Mouse (Mus musculus): ENCODE measurements at regions not wholly inside any gene's neighbourhood (a gene's known extent, or its start where the extent isn't known, plus 50 kb on each side); places are given as distances from the start of the nearest gene placed in this dataset.

GRCm38 (mm10) chr19:56063099-56063498 is 223.8 kb upstream of the Habp2 start:
- H3K4me1 ChIP-seq (ENCODE audit: control insufficient read depth, insufficient read depth, insufficient read length) = no peaks in the 10 kb centered on the region
- no peak overlapping the region for H3K27ac ChIP-seq (ENCODE audit: insufficient read depth, low read length)
- no peaks in the 10 kb centered on the region for H3K27me3 ChIP-seq (ENCODE audit: control insufficient read depth, insufficient read depth, low read length)
- TF ChIP-seq POLR2A (IDR thresholded peaks at IDR 0.05; ENCODE audit: low read depth, low read length) (no peak), CTCF (IDR thresholded peaks at IDR 0.05; ENCODE audit: extremely low read depth, insufficient read depth, insufficient read length, insufficient replicate concordance) (no peak)
- no peaks in the 10 kb centered on the region for H3K36me3 ChIP-seq (ENCODE audit: control insufficient read depth, insufficient read depth, low read length)
- 77% methylated on average over 5 of the region's 5 CpGs for WGBS
- no peak overlapping the region for H3K4me3 ChIP-seq (ENCODE audit: extremely low read depth, insufficient read depth, insufficient read length)
- DNase-seq (ENCODE audit: low read depth in 1 of 2, low spot score in 2 of 2) = no peak

DNA sequence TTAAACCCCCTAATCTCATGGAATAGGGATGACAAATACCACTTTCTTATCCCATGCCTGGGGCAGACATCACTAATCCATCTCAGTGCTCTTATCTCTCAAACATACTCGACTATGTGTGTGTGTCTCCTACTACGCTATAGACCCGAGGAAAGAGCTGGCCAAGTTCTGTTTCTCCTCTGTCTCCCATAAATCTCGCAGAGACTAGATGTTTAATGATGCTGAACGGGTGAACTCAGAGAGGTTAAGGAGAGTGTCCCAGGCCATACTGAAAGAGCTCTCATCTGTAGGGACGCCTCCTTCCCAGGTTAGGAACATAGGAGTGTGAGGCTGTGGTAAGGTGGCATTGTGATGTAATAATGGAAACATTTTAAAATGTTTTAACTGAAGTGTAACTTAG is 221.2 kb upstream of the Habp2 start:
- H3K36me3 ChIP-seq (ENCODE audit: control insufficient read depth, insufficient read depth, low read length) = no peaks in the 10 kb centered on the region
- no peak overlapping the region for H3K4me3 ChIP-seq (ENCODE audit: extremely low read depth, insufficient read depth, insufficient read length)
- DNase-seq (ENCODE audit: low read depth in 1 of 2, low spot score in 2 of 2) = no peak
- TF ChIP-seq CTCF (IDR thresholded peaks at IDR 0.05; ENCODE audit: extremely low read depth, insufficient read depth, insufficient read length, insufficient replicate concordance) = no peak
- no peak for TF ChIP-seq POLR2A (IDR thresholded peaks at IDR 0.05; ENCODE audit: low read depth, low read length)
- H3K27ac ChIP-seq (ENCODE audit: insufficient read depth, low read length) = no peak overlapping the region
- WGBS = 84% methylated on average over 6 of the region's 6 CpGs
- no peaks in the 10 kb centered on the region for H3K27me3 ChIP-seq (ENCODE audit: control insufficient read depth, insufficient read depth, low read length)
- H3K4me1 ChIP-seq (ENCODE audit: control insufficient read depth, insufficient read depth, insufficient read length) = peaks cover 11% of the 10 kb centered on the region; the same call in 1 of the 2 replicates

DNA sequence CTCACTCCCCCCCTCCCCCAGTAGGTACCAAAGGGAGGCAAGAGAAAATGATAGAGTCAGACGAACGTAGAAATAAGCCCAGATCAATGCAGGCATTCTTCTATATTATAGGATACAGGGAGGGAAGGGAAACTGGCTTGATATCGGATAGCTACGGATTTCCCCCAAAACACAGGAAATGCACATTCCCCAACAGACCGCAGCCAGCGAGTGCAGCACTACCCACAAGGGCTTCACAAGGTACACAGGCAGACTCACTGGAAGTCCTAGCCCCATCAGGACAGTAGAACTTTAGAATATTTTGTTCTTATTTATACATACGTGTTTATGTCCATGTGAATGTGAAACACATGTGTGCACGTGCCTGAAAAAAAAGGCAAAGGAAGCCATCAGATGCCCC is 218.8 kb upstream of the Habp2 start:
- no peak overlapping the region for H3K27ac ChIP-seq (ENCODE audit: insufficient read depth, low read length)
- 6% methylated on average over 8 of the region's 8 CpGs for WGBS
- no peaks in the 10 kb centered on the region for H3K36me3 ChIP-seq (ENCODE audit: control insufficient read depth, insufficient read depth, low read length)
- H3K4me1 ChIP-seq (ENCODE audit: control insufficient read depth, insufficient read depth, insufficient read length) = peaks cover 11% of the 10 kb centered on the region; the same call in 1 of the 2 replicates
- no peak for DNase-seq (ENCODE audit: low read depth in 1 of 2, low spot score in 2 of 2)
- TF ChIP-seq POLR2A (IDR thresholded peaks at IDR 0.05; ENCODE audit: low read depth, low read length) (no peak), CTCF (IDR thresholded peaks at IDR 0.05; ENCODE audit: extremely low read depth, insufficient read depth, insufficient read length, insufficient replicate concordance) (no peak)
- 0 out of 2 replicates have a peak overlapping the region, but pooled peaks have one; percentile 12 for H3K4me3 ChIP-seq (ENCODE audit: extremely low read depth, insufficient read depth, insufficient read length)
- no peaks in the 10 kb centered on the region for H3K27me3 ChIP-seq (ENCODE audit: control insufficient read depth, insufficient read depth, low read length)

DNA sequence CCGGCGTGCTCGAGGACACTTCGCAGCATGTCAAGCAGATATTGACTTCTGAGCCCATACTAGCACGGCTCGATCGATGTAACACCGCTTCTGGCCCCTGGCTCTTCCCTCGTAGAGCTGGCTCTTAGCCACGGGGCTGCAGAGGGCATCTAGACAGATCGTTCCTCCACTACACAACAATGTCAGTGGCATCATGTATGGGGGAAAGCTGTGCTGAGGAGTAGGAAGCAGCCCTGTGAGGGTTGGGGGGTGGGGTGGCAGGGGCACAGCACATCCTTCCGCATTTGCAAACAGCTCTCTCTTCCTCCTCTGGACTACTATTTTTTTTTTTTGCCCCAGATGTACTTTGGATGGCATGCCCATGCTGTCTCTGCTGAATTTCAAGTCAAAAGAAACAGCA is 218.1 kb upstream of the Habp2 start:
- H3K4me1 ChIP-seq (ENCODE audit: control insufficient read depth, insufficient read depth, insufficient read length) = peaks cover 11% of the 10 kb centered on the region; the same call in 1 of the 2 replicates
- TF ChIP-seq CTCF (IDR thresholded peaks at IDR 0.05; ENCODE audit: extremely low read depth, insufficient read depth, insufficient read length, insufficient replicate concordance) (no peak), POLR2A (IDR thresholded peaks at IDR 0.05; ENCODE audit: low read depth, low read length) (no peak)
- H3K27me3 ChIP-seq (ENCODE audit: control insufficient read depth, insufficient read depth, low read length) = no peaks in the 10 kb centered on the region
- H3K4me3 ChIP-seq (ENCODE audit: extremely low read depth, insufficient read depth, insufficient read length) = peak overlapping the region; percentile 45
- H3K27ac ChIP-seq (ENCODE audit: insufficient read depth, low read length) = no peak overlapping the region
- DNase-seq (ENCODE audit: low read depth in 1 of 2, low spot score in 2 of 2) = peak; percentile 5 to 10
- no peaks in the 10 kb centered on the region for H3K36me3 ChIP-seq (ENCODE audit: control insufficient read depth, insufficient read depth, low read length)
- WGBS = 4% methylated on average over 12 of the region's 12 CpGs

DNA sequence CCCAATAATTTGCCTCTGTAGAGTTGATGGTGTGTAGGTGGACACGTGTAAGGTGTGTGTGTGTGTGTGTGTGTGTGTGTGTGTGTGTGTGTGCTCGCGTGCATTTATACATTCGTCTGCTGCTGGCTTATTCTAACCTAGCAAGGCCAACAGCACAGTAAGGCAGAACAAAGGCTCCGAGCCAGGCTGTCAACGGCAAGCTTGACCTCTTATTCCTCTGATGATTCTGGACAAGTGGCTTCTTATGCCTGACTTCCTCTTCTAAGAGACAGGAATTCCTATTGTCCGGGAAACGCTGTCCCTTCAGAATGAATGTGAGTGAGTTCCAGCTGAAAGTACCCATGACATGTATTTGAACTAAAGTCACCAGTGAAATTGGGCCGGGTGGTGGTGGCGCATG is 217.7 kb upstream of the Habp2 start:
- 49% methylated on average over 10 of the region's 10 CpGs for WGBS
- TF ChIP-seq CTCF (IDR thresholded peaks at IDR 0.05; ENCODE audit: extremely low read depth, insufficient read depth, insufficient read length, insufficient replicate concordance) (no peak), POLR2A (IDR thresholded peaks at IDR 0.05; ENCODE audit: low read depth, low read length) (no peak)

DNA sequence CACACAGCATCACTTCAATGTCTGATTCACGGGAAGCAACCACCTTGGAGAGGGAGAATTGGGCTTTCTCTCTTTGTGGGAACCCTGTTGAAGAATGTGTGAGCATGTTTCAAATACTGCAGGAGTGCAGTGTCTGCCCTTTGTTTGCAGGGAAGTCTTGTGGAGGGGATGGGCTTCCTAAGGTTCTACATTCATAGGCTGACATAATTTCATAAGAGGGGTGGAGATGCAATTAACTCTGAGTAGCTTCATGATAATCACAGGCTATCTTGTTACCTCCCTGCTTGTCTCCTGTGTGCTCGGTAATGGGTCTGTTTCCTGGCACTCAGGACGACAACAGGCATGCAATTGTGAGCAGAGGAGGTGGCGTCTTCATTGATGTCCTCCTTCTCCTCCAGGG is 215.6 kb upstream of the Habp2 start:
- Histone ChIP-seq H3K4me1 (ENCODE audit: control insufficient read depth, insufficient read depth, insufficient read length) (peaks cover 11% of the 10 kb centered on the region; the same call in 1 of the 2 replicates), H3K27ac (ENCODE audit: insufficient read depth, low read length) (no peak overlapping the region), H3K36me3 (ENCODE audit: control insufficient read depth, insufficient read depth, low read length) (no peaks in the 10 kb centered on the region), H3K4me3 (ENCODE audit: extremely low read depth, insufficient read depth, insufficient read length) (no peak overlapping the region), H3K27me3 (ENCODE audit: control insufficient read depth, insufficient read depth, low read length) (no peaks in the 10 kb centered on the region)
- no peak for DNase-seq (ENCODE audit: low read depth in 1 of 2, low spot score in 2 of 2)
- TF ChIP-seq POLR2A (IDR thresholded peaks at IDR 0.05; ENCODE audit: low read depth, low read length) = no peak
- no peak for TF ChIP-seq CTCF (IDR thresholded peaks at IDR 0.05; ENCODE audit: extremely low read depth, insufficient read depth, insufficient read length, insufficient replicate concordance)
- WGBS = 59% methylated on average over 4 of the region's 4 CpGs

More for the DNA sequence above, 217.7 kb upstream of the Habp2 start:
- H3K27ac ChIP-seq (ENCODE audit: insufficient read depth, low read length) = no peak overlapping the region
- H3K36me3 ChIP-seq (ENCODE audit: control insufficient read depth, insufficient read depth, low read length) = no peaks in the 10 kb centered on the region
- H3K4me3 ChIP-seq (ENCODE audit: extremely low read depth, insufficient read depth, insufficient read length) = peak overlapping the region; percentile 45
- H3K27me3 ChIP-seq (ENCODE audit: control insufficient read depth, insufficient read depth, low read length) = no peaks in the 10 kb centered on the region
- H3K4me1 ChIP-seq (ENCODE audit: control insufficient read depth, insufficient read depth, insufficient read length) = peaks cover 11% of the 10 kb centered on the region; the same call in 1 of the 2 replicates
- DNase-seq (ENCODE audit: low read depth in 1 of 2, low spot score in 2 of 2) = no peak

DNA sequence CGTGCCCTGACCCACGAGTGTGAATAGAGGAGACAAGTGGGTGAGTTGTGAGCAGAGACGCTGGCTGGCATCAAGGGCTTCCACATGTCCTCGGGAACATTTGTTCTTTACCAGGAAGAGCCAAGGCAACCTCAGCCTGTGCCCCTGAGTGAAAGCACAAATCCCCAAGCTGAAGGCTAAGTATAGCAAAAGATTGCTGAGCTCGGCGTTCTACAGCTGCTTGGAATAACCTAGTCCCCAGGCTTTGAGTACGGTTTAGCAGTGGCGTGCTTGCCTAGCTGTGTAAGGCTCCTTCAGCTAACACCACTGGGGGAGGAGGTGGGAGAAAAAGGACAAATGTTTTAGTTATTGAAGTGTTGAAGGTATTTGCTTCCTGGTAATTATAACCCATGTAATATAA is 210.8 kb upstream of the Habp2 start:
- Histone ChIP-seq H3K4me3 (ENCODE audit: extremely low read depth, insufficient read depth, insufficient read length) (no peak overlapping the region), H3K27me3 (ENCODE audit: control insufficient read depth, insufficient read depth, low read length) (no peaks in the 10 kb centered on the region), H3K27ac (ENCODE audit: insufficient read depth, low read length) (no peak overlapping the region), H3K4me1 (ENCODE audit: control insufficient read depth, insufficient read depth, insufficient read length) (no peaks in the 10 kb centered on the region), H3K36me3 (ENCODE audit: control insufficient read depth, insufficient read depth, low read length) (no peaks in the 10 kb centered on the region)
- TF ChIP-seq POLR2A (IDR thresholded peaks at IDR 0.05; ENCODE audit: low read depth, low read length) = no peak
- TF ChIP-seq CTCF (IDR thresholded peaks at IDR 0.05; ENCODE audit: extremely low read depth, insufficient read depth, insufficient read length, insufficient replicate concordance) = no peak
- no peak for DNase-seq (ENCODE audit: low read depth in 1 of 2, low spot score in 2 of 2)
- WGBS = 91% methylated on average over 8 of the region's 8 CpGs
